Mouse (Mus musculus): ENCODE data around the gene Aes. TPM values are rescaled to one million over a fixed set of nuclear protein-coding genes. Genes with fewer than 3 reads are reported as not detected.

Gene Aes
- 100 to 1,000 TPM; 900 to 948 TPM for total RNA-seq (2021)
- long read RNA-seq, experiment 1, transcript Aes-201 (7 exons, 1,411 nt), result major isoform, 1,075 of 1,234 reads
- long read RNA-seq, experiment 1, partial matches to known transcripts, result 7 of 1,234 reads
- long read RNA-seq, experiment 1, other reads (novel, unspliced or antisense), result 145 of 1,234 reads
- long read RNA-seq, experiment 2, transcript Aes-201 (7 exons, 1,411 nt), result major isoform, 716 of 828 reads
- long read RNA-seq, experiment 2, partial matches to known transcripts, result 4 of 828 reads
- long read RNA-seq, experiment 2, other reads (novel, unspliced or antisense), result 102 of 828 reads

GRCm38 (mm10) chr10:81559163-81559626 is at the start of gene Aes:
Gene Aes (plus strand): TSS chr10:81559488.
- intact Hi-C loops (cut with DNase I), result loop anchor here (10.0 kb wide), 1 partner anchor 46 kb away; the partner anchor contains the start of genes BC025920 and Tle6
- peak; percentile 86 to 91 for DNase-seq

GRCm38 (mm10) chr10:81510246-81510810 is 49.0 kb upstream of the Aes start:
- intact Hi-C loops (cut with DNase I), result no loop called here

GRCm38 (mm10) chr10:81513798-81514197 is 45.5 kb upstream of the Aes start:
- DNase-seq, result no peak
- intact Hi-C loops (cut with DNase I), result no loop called here

More at GRCm38 (mm10) chr10:81510246-81510810, 49.0 kb upstream of the Aes start:
- no peak for DNase-seq

- intact Hi-C loops (cut with DNase I), result no loop called here
Observed at GRCm38 (mm10) chr10:81517227-81517626, 42.1 kb upstream of the Aes start.

GRCm38 (mm10) chr10:81518546-81518945 is 40.7 kb upstream of the Aes start:
- peak; percentile 73 to 81 for DNase-seq
- intact Hi-C loops (cut with DNase I), result no loop called here

More at GRCm38 (mm10) chr10:81517227-81517626, 42.1 kb upstream of the Aes start:
- no peak for DNase-seq

GRCm38 (mm10) chr10:81519227-81519977 is 39.9 kb upstream of the Aes start:
- intact Hi-C loops (cut with DNase I), result no loop called here

GRCm38 (mm10) chr10:81519978-81520365 is 39.3 kb upstream of the Aes start:
- no peak for DNase-seq
- intact Hi-C loops (cut with DNase I), result no loop called here

More at GRCm38 (mm10) chr10:81519227-81519977, 39.9 kb upstream of the Aes start:
- DNase-seq, result no peak

- DNase-seq, result no peak
- intact Hi-C loops (cut with DNase I), result no loop called here
Observed at GRCm38 (mm10) chr10:81523142-81523541, 36.1 kb upstream of the Aes start.

GRCm38 (mm10) chr10:81523570-81523969 is 35.7 kb upstream of the Aes start:
- intact Hi-C loops (cut with DNase I), result no loop called here
- DNase-seq, result no peak

- intact Hi-C loops (cut with DNase I), result no loop called here
- no peak for DNase-seq
Observed at GRCm38 (mm10) chr10:81524051-81524605, 35.2 kb upstream of the Aes start, which contains the start of gene Gna15. Gene Gna15 (minus strand): TSS chr10:81524225.

- intact Hi-C loops (cut with DNase I), result no loop called here
- DNase-seq, result no peak
Observed at GRCm38 (mm10) chr10:81525017-81525694, 34.1 kb upstream of the Aes start.

GRCm38 (mm10) chr10:81526779-81527178 is 32.5 kb upstream of the Aes start:
- intact Hi-C loops (cut with DNase I), result loop anchor here (1.0 kb wide), 1 partner anchor 24 kb away; no protein-coding TSS in a partner anchor
- DNase-seq, result peak; percentile 85 to 93

GRCm38 (mm10) chr10:81534826-81535225 is 24.5 kb upstream of the Aes start:
- intact Hi-C loops (cut with DNase I), result no loop called here
- DNase-seq, result no peak

- DNase-seq, result peak in 1 of 2 experiments; percentile 40
Observed at GRCm38 (mm10) chr10:81536734-81537133, 22.6 kb upstream of the Aes start.

GRCm38 (mm10) chr10:81537429-81537828 is 21.9 kb upstream of the Aes start:
- no peak for DNase-seq
- intact Hi-C loops (cut with DNase I), result no loop called here

More at GRCm38 (mm10) chr10:81536734-81537133, 22.6 kb upstream of the Aes start:
- intact Hi-C loops (cut with DNase I), result no loop called here

GRCm38 (mm10) chr10:81538321-81539048 is 20.8 kb upstream of the Aes start:
- intact Hi-C loops (cut with DNase I), result no loop called here
- no peak for DNase-seq

GRCm38 (mm10) chr10:81541363-81541762 is 17.9 kb upstream of the Aes start:
- intact Hi-C loops (cut with DNase I), result loop anchor here (10.0 kb wide), 1 partner anchor 157 kb away; the partner anchor contains the start of genes Dohh, Gm48551 and Gm48552
- no peak for DNase-seq

GRCm38 (mm10) chr10:81541803-81542202 is 17.5 kb upstream of the Aes start:
- peak; percentile 75 to 80 for DNase-seq
- intact Hi-C loops (cut with DNase I), result loop anchor here (10.0 kb wide), 1 partner anchor 157 kb away; the partner anchor contains the start of genes Dohh, Gm48551 and Gm48552
